Mouse (Mus musculus) ovary, postnatal 14 days (tissue): Measurements from ENCODE around the gene Sox10.

Experiments
- DNase-seq: peaks from one replicate; pipeline ENCODE4 v3.0.0; 2022; ENCODE audit warnings: low spot score

Gene Sox10

DNA sequence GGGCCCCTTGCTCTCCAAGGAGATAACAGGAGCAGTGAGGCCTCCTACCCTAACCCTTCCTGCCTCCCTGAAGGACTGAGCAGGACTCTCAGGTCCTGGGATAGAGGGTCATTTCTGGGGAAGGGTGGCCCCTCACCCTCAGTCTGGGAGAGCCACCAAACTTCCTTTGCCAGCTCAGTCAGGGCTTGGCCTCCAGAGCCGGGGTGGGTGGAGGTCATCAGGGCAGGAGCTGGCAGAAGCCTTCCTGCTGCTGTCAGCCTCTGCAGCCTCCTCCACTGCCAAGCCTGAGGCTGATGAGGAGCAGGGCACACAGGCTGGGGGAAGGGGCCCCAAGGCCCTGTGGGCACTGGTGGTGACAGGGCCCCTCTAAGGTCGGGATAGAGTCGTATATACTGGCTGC is 9.5 kb downstream of the Sox10 start:
- DNase-seq = no peak

DNA sequence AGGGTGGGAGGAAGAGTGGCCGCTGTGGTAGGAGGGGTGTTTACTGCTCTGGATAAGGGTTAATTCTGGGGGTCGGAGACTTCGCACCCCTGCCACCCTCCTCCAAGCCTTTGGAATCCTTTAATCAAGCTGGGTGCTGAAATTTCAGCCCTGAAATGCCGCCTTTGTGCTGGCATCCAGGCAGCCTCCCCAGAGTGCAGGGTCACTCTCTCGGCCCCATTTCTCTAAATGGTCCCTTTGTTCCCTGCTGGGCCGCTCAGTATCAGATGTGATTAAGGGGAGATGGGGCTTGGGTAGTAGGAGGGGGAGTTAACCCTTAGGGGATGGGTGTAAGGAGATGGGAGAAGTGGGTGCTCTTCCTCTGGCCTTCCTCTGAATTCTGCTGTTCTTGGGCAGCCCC is 12.3 kb downstream of the Sox10 start:
- DNase-seq = no peak

DNA sequence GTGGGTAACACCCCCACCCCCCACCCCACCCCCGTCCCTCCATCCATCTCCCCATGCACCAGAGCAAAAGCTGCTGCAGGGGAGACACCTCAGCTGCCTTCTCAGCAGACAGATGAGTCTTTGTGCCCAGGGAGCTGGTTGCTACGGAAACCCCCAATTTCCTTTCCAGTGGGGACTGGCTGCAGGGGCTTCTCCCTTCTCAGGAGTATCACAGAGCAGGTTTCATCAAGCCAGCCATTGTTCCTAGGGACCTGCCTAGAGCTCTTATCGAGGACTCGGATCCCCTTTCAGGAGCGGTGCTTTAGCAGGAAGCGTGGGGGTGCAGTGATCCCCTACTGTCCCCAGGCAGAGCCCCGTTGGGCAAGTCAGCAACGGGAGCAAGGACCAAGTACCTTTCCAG is 13.2 kb downstream of the Sox10 start:
- DNase-seq = no peak

DNA sequence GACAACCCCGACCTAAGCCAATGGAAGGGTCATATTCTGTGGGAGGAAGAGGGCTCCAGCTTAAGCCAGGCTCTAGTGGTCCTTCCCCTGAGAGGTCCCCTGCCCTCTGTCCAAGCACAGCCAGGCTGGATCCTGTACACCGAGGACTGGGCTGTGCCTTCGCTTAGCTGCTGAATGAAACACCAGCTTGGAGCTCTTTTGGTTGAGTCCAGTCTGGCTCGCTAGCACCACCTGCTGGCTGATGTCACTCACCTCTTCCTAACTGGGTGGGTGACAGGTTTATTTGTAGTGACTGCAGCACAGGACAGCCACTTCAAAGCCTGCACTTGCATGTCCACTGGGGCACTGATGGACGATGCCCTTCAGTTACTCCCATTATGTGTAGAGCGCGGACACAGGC is 16.5 kb downstream of the Sox10 start:
- peak; percentile 78 for DNase-seq

DNA sequence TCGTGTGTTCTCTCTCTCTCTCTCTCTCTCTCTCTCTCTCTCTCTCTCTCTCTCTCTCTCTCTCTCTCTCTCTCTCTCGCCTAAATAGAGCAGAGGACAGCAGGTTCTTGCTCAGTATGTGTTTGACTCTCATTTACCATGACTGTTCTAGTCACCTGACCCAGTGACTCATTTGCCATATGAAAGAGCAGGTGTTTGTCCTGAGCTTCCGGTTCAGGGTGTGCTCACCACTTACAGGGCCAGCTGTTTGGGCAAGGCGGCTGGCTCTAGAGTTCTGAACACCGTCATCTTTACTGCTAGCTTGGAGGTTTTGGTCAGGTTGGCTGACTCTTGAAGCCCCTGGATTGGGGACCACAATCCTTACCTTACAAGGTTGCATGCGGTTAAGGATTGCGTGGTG is 19.5 kb downstream of the Sox10 start:
- no peak for DNase-seq

DNA sequence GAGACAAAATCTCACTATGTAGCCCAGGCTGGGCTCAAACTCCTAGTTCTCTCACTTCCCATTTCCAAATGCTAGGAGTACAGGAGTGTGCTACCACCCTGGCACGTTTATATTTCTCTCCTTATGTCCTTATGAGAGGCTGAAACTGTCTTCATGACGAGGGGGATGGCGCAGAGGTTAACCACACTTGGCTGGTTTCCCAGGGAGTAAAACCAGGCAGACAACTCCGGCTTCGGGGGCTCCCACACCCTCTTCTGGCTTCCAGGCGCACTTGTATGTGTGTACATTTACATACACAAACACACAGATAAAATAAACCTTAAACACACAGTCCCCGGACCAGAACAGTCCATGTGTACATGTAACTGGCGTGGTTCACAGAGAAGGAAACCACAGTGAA is 21.0 kb downstream of the Sox10 start:
- no peak for DNase-seq

DNA sequence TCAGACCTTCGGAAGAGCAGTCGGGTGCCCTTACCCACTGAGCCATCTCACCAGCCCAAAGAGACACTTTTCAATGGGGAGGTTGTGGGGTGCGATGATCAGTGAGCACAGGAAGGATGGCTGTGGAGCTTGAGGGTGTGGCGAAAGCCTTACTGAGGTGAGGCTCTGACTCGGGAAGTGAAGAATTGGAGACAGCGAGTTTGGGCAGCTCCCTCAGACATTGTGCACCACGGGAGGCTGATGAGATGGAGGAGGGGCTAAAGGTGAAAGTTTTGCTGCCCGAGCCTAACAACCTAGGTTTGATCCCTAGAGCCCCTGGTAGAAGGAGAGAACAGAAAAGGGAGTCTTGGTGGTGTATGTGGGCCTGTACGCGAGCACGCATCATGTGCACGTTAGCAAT is 21.7 kb downstream of the Sox10 start:
- DNase-seq = no peak

DNA sequence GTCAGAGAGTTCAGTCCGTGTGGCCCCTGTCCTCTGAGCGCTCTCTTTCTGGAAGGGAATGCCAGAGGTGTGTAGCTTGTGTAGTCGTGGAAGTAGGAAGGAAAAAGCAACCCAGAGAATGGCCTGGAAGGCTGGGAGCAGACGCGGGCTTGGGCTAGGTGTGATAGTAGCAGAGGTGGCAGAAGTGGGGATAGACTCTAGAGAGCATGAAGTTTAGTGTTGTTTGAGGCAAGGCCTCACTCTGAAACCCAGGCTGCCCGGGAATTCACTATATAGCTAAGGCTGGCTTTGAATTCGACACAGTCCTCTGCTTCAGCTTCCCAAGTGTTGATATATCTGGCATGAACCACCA is 23.5 kb downstream of the Sox10 start:
- DNase-seq = no peak

DNA sequence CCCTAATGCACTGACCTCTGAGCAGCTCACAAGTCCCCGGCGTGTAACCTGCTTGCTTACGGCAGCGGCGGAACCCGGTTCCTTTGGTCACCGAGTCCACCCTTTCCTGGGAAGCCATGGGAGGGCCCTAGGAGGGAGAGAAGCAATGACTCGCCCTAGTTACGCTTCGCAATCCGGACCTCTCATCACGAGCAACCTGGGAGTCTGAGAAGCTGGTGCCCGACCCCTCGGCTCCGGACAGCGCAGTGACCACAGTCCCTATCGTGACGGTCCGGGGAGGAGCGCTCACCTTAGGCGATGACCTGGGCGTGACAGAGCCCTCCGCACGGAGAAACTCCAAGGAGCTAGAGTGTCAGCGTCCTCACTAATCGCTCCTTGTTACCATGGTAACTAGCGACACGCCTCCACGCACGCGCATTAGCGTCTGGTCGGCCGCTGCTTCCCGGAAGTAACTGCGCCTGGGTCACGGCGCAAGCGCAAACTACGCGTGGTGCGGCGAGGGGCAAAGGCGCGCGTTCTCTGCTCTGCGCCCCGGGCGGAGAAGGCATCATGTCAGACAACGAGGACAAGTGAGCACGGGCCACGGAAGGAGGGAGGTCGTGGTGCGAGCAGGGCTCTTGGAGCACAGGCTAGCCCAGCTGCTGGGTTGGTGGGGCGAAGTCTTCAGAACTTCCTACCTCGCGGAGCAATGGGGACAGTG is 24.0 kb downstream of the Sox10 start, which contains the start of the genes Polr2f and 1700088E04Rik:
Gene Polr2f, plus strand, starts transcription at position 144 of the 700 bp plus-strand sequence.
Gene 1700088E04Rik, minus strand, starts transcription at position 388 of the 700 bp plus-strand sequence.
- peak; percentile 91 for DNase-seq

DNA sequence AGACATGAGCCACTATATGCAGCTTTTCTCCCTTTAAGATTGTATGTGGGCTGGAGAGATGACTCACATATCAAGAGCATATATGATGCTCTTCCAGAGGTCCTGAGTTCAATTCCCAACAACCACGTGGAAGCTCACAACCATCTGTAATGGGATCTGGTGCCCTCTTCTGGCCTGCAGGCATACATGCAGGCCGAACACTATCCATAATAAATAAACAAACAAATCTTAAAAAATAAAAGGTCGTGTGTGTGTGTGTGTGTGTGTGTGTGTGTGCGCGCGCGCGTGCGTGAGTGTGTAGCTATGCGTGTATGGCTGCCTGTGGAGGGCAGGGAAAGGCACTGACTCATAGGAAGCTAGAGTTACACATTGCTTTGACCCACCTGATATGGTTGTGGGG is 25.4 kb downstream of the Sox10 start:
- DNase-seq = no peak

DNA sequence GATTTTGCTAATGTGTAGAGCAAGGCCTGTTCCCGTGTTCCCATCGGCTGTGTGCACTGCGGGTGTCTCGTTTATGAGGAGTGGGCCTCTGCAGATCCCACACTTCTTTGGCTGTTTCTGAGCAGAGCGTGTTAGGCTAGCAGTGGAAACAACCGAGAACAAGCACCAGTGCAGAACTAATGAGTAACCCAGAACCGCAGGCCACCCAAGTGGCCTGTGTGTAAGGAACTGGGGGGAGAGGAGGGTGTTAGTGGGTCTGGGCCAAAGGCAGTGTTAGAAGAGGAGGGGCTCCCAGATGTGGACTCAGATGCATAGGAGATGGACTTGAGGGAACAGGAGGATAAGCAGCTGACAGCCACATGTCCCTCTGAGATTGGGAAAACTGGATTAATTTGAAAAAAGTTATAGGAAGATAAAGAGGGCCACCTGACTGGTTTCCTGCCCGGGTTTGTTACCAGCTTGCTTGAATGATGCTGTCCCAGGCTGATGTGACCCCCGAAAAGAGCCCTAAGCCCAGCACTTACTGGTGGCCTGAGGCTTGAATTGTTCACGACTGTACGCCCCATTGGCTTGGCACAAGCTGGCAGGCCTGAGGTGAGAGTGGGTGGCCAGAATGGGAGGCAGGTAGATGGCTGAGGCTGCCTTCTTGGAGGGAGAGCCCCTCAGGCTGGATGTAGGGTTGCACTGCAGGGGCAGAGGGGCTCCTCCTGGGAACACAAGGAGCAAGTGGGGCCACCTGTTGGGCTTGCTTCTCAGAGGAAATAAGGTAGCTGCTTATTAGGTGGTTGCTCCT is 29.1 kb downstream of the Sox10 start:
- no peak for DNase-seq

DNA sequence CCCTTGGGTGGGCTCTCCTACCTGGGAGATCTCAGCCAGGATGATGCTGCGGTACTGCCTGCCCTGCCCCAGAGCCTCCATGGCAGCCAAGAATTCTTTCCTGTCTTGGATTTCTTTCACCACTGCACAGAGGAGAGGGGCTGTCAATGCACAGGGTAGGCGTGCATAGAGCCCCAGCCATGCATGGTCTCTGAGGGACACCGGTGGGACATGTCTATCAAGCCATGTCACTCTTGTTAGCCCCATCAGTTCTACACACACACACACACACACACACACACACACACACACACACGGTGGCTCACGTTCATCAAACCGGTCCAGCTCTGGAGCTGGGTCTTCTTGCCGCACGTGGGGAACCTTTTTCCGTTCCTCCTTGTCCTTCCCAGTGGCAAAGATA is 29.7 kb downstream of the Sox10 start:
- DNase-seq = no peak

DNA sequence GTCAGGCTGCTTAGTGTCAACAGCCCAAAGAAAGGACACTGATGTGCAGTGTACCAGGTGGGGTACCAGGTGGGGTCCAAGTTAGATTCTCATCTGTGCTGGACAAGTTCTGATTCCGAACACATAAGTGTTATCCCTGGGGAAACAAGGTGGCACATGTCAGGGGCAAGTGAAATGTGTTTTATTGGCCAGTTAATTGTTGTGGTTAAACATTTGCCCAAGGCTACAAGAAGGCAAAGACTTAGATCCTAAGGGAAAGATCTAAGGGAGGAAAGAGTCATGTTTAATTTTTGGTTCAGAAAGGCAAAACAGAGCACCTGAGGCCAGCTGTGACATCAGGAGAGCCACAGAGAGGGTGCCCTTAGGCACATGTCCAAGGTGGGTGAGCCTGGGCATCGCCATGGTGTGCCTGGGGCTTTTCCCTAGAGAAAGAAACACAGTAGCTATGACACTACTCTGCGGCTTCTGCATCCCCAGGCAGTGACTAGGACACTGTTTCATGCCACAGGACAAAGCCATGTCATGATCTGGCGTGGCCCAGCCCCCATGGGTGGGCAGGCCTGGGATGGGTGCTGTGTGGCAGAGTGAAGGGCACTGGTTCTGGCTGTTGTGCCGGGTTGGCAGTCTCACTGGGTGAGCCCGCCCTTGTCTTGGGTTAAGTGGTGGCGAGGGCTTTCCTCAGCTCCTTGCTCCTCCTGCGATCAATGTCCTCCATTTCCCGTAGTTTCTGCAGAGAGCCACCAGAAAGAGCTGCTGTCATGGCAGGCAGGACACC is 30.4 kb downstream of the Sox10 start:
- no peak for DNase-seq

DNA sequence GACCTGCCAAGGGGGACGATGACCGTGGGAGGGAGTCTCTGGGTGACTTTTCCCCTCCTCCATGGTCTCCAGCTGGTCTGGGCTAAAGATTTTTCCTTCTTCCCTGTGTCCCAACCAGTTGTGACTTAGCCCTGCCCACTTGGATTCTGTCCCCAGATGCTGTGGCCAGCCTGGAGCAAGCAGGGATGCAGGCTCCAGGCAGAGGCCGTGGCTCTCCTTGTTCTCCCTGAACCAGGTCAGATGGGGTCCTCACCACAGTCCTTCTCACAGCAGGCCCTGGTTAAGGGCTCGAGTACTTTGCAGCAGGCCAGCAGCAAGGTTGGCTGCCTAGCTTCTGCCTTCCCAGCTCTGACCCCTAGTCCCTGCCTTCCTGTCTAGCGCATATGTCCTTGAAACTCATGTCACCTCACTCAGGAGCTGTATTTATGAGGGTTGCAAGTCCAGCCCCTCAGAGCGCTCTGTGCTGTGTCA is 31.8 kb downstream of the Sox10 start:
- no peak for DNase-seq

DNA sequence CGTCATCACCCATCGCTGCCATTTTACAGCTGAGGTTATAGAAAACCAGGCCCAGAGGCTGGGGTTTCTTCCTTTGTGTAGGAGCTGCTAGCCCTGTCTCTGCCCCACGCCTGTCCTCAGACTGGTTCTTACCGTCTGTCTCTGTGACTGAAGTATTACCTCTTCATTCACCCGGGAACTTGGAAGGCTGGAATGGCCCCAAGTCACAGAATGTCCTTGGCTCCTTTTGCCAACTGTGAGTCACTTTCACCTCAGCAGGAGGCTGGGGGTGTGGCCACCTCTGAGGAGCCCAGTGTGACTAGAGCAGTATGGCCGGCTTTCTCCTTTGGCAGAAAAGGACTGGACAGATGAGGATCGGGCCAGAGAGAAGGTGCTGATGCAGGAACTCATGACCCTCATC is 33.6 kb downstream of the Sox10 start:
- peak; percentile 50 for DNase-seq

DNA sequence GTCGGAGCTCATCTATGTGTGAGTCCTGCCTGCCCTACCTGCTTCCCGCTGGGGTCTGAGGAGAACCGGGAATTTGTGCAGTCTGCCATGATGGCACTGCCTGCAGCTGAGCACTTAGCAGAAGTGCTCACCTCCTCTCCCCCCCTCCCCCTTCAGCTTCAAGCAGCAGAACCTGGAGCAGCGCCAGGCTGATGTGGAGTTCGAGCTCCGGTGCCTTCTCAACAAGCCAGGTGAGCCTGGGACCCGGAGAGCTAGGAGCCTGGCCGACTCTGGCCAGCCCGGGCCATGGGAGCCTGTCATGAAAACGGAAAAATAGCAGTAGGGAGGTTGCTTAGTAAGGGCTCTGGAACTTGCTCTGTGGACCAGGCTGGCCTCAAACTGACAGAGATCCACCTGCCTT is 34.3 kb downstream of the Sox10 start:
- DNase-seq = no peak

DNA sequence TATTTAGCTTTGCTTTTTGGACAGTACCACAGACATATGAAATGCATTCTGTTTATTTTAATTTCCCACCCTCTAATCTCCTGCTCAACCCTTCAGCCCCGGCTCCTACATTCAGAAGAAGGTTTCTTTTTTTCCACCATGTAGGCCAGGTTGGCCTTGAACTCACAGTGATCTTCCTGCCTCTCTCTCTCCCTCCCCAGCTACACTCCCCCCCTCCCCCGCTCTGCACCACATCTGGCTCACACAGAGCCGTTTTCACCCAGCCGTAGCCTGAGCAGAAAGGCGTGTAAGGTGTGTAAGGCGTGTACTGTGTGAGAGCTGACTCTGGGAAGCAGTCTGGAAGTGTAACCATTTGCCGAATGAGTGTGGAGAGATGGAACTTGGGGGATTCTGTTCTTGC is 35.7 kb downstream of the Sox10 start:
- DNase-seq = no peak

DNA sequence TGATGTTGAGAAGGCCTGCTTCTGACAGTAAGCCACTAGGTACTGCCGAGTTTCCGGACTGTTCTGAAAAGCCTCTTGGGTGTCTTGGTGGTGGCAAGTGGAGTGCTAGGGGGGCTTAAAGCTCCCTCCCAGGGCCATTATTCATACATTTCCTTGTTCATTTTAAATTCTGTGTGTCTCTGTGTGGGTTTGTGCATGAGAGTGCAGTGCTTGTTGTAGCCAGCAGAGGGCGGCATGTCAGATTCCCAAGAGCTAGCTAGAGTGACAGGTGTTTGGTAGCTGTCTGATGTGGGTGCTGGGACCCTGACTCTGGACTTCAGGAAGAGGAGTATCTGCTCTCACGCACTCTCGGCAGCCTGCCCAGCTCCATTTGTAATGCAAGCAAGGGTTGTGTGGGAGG is 36.8 kb downstream of the Sox10 start:
- no peak for DNase-seq

DNA sequence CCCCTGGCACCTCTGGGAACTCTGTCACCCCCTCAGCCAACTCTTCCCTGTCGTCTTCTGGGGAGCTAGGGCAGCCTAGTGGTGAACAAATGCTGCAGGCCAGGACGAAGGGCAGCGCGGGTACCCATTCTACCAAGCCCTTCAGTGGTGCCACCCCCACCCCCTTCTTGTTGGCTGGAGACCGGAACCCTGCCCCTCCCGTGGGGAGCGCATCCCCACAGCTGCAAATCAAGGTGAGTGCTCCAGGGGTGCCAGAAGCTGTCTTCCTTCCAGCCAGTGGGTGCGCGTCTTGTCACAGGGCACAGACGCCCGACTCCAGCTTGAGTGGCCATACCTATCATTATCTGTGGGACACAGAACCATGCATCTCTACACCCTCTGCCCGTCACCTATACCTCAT is 37.9 kb downstream of the Sox10 start:
- DNase-seq = no peak

DNA sequence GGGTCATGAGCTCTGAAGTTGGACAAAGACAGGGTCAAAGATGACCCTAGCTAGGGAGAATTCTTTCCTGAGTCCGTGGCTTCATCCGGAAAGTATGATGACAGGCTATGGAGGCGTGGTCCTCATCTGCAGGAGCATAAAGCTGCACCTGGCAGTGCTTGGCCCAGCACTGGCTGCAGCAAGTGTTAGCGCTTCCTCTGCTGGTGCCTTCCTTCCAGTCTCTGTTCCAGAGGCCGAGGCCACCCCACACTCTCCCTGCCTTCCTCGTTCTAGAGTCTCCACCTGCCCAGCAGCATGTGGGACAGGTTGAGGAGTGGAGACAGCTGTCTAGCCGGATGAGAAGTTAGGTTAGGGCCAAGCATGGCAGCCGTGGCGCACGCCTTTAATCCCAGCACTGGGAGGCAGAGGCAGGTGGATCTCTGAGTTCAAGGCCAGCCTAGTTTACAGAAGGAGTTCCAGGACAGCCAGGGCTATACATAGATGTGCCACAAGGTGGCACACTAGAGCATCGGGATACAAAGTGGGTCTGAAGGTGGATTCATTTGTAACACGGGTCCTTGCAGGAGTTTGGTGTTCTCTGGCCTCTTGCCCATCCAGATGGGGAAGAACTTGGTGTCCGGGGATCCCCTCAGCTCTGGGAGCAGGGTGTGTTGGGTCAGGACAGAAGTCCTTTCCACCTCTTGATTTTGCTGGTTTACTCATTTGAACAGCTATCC is 38.7 kb downstream of the Sox10 start:
- DNase-seq = no peak

DNA sequence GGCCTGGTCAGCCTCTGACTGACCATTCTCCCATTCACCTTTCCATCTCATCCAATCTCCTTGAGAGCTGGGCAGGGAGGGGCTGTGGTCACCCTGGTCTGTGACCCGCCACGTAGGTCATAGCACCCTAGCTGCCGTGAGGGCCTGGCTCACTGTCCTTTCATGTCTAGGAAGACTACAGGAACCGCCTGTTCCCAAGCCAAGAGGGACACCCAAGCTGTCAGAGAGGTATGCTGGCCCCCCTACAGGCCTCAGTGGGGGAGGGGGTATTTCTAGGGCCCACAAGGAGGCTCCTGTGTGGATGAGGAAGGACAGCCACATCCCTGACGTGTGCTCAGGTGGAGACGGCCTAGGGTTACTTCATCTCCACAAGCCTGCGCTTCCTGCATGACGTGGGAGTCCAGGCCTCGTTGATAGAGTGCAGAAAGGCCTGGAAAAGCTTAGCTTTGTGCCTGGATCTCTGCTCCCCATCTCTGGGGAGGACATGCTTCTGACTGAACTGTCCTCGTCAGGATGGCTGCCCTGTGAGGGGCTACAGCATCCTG is 40.6 kb downstream of the Sox10 start:
- no peak for DNase-seq

DNA sequence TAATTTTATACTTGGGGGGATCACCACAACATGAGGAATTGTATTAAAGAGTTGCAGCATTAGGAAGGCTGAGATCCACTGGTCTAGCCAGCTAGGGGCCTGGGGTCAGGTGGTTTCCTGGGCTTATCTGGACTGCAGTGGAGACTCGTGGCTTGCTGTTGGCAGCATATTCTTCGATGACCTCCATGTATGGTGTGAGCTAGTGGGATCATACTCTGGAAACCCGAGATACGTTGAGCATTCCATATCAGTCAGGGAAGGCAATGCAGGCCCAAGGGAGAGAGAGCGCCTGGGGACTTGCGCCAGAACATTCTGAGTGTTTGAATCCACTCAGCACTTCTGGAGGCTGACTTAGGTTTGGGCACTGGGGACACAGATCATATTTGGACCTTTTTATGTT is 41.3 kb downstream of the Sox10 start:
- no peak for DNase-seq
